Mouse (Mus musculus) erythroblast, embryonic 14.5 days (primary cell): ENCODE results near the gene Vmn1r177.
"Not testable (repeated sequence)": the region's sequence is repeated elsewhere in the genome, so short reads cannot be mapped to it uniquely, and the experiment has no call there.

Experiments
- GATA1 ChIP-seq: IDR thresholded peaks from 2 replicates; pipeline ENCODE4 v1.6.1; 2012; ENCODE audit warnings: low read length, inconsistent platforms, mixed read lengths
- TAL1 ChIP-seq: IDR thresholded peaks from 3 replicates; pipeline ENCODE4 v1.6.1; 2012; ENCODE audit warnings: low read length, inconsistent platforms, mixed read lengths

- not testable (repeated sequence) for TF ChIP-seq GATA1, TAL1
These were observed 10.7 kb upstream of the Vmn1r177 start for GRCm38 (mm10) chr7:23876918-23877317.
